Mouse (Mus musculus) layer of hippocampus, postnatal 36 days (tissue): ENCODE data around the gene Ccnjl. TPM values are rescaled to one million over a fixed set of nuclear protein-coding genes. Genes with fewer than 3 reads are reported as not detected.

Experiments used
- DNase-seq, 2 experiments: peaks; one replicate each; pipeline ENCODE4 v3.0.0; 2022
- total RNA-seq, 2 experiments: library from RNA; stranded (reverse); gene quantifications; 2 replicates each; pipeline ENCODE4 v1.2.3; 2021

Gene Ccnjl
- total RNA-seq, 2 experiments from 2014 or later = 8.3 to 11.3 TPM

- DNase-seq = peak; percentile 74 to 78
Measured at GRCm38 (mm10) chr11:43528078-43528682, 404 bp upstream of the Ccnjl start.

GRCm38 (mm10) chr11:43530043-43530442 lies 1.5 kb downstream of the Ccnjl start:
- DNase-seq = no peak

DNA sequence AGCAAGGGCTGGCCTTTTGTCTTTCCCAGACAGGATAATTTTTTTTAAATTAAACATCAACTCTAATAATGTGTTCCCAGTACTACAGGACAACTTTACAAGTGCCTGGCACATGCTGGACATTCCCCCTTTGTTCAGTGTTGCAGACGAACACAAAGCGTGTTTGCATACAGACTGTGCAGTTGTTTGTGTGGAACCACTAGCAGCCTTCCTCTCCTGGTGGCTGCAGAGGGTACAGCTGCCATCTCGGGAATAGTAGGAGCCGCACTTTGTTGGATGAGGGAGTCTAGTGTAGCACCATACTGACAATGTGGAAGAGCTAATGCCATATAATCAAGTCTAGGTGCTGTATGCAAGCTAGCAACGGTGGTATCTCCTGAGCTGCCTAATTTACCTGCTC lies 3.0 kb downstream of the Ccnjl start:
- DNase-seq = no peak

DNA sequence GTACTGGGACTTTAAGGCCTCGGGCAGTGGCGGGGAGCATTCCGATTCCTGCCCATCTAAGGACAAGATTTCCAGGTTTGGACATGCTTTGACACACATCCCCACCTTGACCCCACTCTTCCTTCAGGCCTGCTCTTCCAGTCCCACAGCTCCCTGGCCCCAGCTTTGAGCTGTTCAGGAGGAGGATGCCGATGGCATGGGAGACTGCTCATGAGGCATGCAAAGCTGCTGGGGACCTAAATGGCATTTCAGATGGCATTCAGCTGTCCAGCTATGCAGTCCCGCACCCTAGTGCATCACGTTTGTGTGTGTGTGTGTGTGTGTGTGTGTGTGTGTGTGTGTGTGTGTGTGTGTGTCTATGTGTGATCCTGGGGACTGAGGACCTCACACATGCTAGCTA lies 8.5 kb downstream of the Ccnjl start:
- no peak for DNase-seq

DNA sequence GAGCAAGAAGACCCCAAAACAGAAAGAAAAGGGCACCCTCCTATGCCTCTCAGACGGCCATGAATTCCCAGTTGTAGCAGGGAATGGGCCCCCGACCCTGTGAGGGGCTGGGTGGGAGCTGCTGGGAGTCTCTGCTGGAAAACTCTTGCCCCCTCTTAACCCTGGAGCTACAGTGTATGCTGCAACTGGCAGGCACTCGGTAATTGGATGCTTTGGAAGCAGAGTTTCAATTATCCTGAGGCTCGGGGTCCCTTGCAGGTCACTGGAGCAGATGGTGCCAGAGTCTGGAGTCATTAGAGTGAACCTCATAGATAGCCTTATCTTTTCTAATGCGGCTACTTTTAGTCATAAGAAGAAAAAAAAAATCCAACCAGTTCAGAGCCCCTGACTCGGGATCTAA lies 11.3 kb downstream of the Ccnjl start:
- DNase-seq = no peak

GRCm38 (mm10) chr11:43543711-43544466 lies 15.3 kb downstream of the Ccnjl start:
- no peak for DNase-seq

- DNase-seq = no peak
Measured at GRCm38 (mm10) chr11:43544819-43545218, 16.2 kb downstream of the Ccnjl start.

DNA sequence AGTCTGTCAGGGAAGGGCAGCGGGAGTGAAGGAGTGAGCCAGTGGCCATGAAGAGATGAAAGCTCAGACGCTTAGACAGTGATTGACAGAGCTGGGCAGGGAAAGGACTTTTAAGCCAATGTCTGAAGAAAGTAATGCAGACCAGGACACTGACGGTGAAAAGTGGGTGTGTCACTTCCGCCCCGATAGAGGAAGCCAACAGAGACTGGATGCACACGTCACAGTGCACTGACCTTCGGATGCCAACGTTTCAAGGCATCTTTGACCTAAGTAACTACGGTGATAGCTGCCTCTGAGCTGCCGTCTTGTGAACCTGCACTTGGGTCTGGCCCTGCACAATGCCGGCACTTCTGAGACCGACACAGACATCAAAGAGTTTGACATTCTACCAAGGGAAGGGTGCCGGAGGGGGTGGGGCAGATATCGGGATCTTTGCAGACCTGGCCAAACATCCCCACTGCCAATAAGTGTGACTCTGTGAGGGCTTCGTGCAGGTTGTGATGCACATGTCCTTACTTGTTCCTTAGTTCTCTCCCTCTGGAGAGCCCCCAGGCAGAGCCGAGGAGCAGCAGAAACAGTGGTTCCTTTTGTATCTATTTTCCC lies 17.4 kb downstream of the Ccnjl start:
- no peak for DNase-seq

DNA sequence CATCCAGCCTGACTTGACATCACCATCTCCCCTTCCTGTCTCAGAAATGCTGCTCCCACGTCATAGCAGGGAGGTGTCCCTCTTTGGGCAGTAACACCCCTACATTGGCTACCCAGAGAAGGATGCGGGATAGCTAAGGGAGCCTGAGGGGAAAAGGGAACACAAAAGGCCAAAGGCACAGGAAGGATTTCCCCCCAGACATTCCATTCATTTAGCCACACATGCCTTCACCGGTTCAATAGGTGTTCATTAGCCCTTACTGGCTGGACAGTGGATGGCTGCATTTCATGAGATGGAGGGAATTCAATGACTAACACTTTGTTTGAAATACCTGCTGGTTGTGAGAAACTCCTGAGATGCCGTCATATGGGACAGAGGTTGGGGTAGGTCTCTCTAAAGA lies 18.1 kb downstream of the Ccnjl start:
- DNase-seq = no peak

DNA sequence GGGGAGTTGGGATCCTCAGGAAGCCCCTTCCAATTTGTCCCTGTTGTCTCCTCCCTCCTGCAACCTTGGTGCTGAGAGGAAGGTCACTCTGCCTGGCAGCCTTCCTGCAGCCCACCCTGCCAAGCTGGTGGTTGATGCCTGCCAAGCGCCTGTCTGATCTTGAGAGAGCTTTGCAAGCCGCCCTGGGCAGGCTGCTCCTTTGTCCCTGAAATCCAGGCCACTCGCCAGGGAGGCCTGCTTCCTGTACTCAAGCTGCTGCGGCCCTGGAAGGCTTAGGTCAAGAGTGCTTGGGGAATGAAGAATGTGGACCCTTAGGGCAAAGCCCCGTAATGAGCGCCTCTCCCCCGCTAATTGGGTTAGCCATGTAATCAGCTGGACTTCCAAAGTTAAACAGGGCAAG lies 19.6 kb downstream of the Ccnjl start:
- DNase-seq = peak; percentile 64 to 68

DNA sequence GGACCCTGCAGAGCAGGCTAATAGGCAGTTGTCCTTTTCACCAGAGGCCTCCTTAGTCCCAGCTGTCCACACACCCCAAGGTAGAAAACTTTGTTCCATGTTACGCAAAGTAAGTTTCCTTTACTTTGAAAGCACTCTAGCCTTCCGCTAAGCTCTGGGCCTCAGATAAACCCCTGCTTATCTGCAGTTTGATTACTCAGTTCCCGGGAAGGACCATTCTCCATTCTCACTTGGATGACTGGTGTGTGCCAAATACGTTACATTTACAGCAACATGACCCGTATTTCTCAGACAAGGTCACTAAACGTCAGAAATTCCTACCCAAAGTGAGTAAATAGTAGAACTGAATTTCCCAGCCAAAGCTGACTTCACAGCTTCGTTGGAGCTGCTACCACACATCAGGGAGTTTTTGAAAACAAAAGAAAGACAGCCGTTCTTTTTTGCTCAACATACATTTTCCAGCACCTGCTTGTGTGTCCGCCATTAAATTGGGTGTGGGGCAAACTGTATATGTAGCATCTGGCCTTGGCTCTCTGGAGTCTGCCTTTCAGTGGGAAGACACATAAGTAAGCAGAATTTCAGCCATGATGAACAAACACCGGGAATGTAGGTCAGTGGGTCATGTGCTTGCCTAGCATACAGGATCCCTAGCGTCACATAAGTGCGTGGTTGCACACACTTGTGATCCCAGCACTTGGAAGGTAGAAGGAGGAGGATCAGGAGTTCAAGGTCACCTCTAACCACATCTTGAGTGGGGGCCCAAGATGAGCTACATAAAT lies 20.3 kb downstream of the Ccnjl start:
- DNase-seq = no peak

DNA sequence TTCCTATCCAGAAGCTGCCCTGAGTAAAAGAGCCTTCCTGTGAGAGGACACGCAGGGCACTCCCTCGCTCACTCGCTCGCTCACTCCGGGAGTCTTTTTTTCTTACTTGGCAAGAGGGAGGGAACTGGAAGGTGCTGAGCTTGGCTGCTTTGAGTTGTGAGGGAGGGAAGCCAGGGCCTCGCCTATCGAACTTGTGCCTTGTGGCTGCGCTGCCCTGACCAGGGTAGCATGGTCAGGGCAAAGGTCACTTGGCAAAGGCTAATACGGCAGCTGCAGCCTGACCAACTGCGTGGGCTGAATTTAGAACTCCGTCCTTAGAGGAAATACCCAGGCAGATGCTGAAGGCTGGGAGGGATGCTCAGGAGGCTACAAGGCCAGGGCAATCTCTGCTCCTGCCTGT lies 21.1 kb downstream of the Ccnjl start:
- no peak for DNase-seq

- no peak for DNase-seq
Measured at GRCm38 (mm10) chr11:43551756-43552155, 23.2 kb downstream of the Ccnjl start.

GRCm38 (mm10) chr11:43552675-43553074 lies 24.1 kb downstream of the Ccnjl start:
- no peak for DNase-seq

GRCm38 (mm10) chr11:43556538-43556937 lies 28.0 kb downstream of the Ccnjl start:
- DNase-seq = no peak

DNA sequence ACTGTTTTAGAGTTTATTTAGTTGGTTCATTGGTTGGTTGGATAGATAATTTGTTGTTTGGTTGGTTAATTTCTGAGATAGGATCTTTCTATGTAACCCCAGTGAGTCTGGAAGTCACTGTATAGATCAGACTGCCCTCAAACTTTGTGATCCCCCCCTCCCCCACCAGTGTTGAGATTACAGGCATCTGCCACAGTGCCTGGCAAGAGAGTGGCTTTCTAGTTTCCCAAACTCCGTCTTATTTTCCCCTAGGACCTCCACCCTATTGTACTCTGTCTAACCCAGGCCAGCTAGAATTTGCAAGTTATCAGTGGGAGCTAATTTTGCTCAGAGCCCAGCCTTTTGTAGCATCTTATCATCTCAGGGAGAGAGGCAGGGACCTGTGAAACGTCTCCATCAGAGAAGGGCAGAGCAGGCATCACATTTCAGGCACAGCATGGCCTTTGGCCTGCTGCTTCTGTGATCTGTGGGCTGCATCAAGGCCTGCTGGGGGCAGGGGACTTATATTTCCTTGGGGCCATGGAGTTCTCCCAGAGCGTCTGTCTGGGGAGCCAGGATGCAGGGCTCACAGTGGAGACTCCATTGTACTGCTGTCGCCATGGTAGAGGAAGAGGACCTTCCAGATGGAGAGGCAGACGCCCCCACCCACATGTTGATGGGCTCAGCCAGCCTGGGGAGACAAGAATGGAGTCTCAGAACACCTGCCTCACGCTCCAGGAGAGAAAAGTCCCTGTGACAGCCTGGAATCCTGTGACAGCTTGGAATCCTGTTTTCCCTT lies 31.1 kb downstream of the Ccnjl start:
- DNase-seq = peak; percentile 77 to 80

DNA sequence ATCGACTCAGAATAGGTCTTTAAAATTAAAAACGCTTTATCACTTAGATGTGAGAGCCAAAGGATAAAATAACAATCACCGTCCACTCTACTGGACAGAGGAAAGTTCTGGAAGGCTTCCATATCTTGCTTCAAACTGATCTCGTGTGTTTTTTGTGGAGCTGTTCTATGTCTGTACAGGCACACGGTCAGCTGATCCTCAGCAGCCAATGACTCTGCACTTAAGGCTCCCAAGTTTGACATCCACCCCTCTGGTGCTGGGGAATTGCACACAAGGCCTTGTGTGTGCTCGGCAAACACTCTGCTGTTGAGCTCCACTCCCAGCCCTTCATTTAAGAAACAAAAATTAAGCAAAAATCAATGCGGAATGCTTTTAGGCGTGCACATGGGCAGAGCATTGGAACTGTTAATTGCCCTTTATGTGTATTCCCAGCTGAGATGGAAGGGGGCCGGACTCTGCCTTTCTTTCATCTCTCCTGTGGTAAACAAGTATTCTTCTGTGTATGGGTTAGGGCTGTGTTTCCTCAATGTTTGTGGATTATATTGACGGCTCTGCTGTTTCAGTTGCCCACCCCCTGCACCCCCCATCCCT lies 35.2 kb downstream of the Ccnjl start:
- no peak for DNase-seq

GRCm38 (mm10) chr11:43565414-43565813 lies 36.8 kb downstream of the Ccnjl start:
- DNase-seq = no peak

GRCm38 (mm10) chr11:43565852-43566251 lies 37.3 kb downstream of the Ccnjl start:
- no peak for DNase-seq

GRCm38 (mm10) chr11:43566696-43567095 lies 38.1 kb downstream of the Ccnjl start:
- peak in 1 of 2 experiments; percentile 25 for DNase-seq

- DNase-seq = no peak
Measured at GRCm38 (mm10) chr11:43568263-43568662, 39.7 kb downstream of the Ccnjl start.

DNA sequence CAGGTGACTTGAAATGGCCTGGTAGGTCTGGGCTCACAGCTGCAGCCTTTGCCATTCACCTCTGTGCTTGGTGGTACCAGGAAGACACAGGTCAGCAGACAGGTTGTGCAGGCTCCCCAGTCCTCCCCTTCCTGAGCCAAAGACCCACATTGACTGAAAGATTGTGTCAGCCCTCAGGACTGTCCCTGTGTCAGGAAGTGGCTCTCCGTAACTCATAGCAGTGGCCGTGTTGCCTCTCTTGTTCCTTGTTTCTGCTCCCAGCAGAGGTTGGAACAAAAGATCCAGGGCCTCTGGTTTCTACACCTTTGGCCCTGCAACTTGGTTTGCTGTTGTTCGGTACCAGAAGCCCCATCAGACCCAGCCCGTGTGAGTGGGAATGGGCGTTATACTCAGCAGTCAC lies 40.6 kb downstream of the Ccnjl start:
- DNase-seq = no peak
